Mouse (Mus musculus) forebrain, embryonic 10.5 days (tissue): ENCODE measurements around the gene Igfbp2. TPM values are rescaled to one million over a fixed set of nuclear protein-coding genes. Genes with fewer than 3 reads are reported as not detected.

Experiments
- DNase-seq: peaks from one replicate; pipeline ENCODE4 v3.0.0-alpha.2; 2017; ENCODE audit warnings: low spot score; ENCODE audit errors: extremely low spot score
- H3K27ac ChIP-seq: fragments of 300-500 bp; sonication (generic); 2 replicates; pipeline ENCODE4 v1.5.1; 2016; ENCODE audit warnings: mild to moderate bottlenecking
- H3K27me3 ChIP-seq: fragments of 300-500 bp; sonication (generic); 2 replicates; pipeline ENCODE4 v1.6.1; 2016; ENCODE audit warnings: mild to moderate bottlenecking; ENCODE audit not compliant: poor library complexity, severe bottlenecking
- H3K36me3 ChIP-seq: fragments of 300-500 bp; sonication (generic); replicated peaks from 2 replicates; pipeline ENCODE4 v1.6.1; 2016; ENCODE audit warnings: mild to moderate bottlenecking, moderate library complexity
- H3K4me1 ChIP-seq: fragments of 300-500 bp; sonication (generic); 2 replicates; pipeline ENCODE4 v1.6.1; 2016
- H3K4me3 ChIP-seq: fragments of 300-500 bp; sonication (generic); 2 replicates; pipeline ENCODE4 v1.5.1; 2016; ENCODE audit warnings: mild to moderate bottlenecking, moderate library complexity
- H3K9me3 ChIP-seq: fragments of 300-500 bp; sonication (generic); 2 replicates; pipeline ENCODE4 v1.6.1; 2016; ENCODE audit warnings: mild to moderate bottlenecking, moderate library complexity
- WGBS: fragments of 180-500 bp; shearing (Covaris S2); methylation state at CpG from one replicate; pipeline ENCODE4 v1.1.7; 2016; 5-methylcytosine and 5-hydroxymethylcytosine counted together
- polyA plus RNA-seq: library from polyadenylated mRNA; unstranded; fragments of >200 nt; fragmentation: Nextera tagmentation; extraction: Ambion mirVana; gene quantifications from 2 replicates; pipeline ENCODE4 v1.2.1, GENCODE M21; 2016

Igfbp2 gene
- polyA plus RNA-seq, 1 experiment from 2014 or later, result 777 TPM

GRCm38 (mm10) chr1:72879319-72879634, 55.0 kb downstream of the Igfbp2 start:
- H3K4me1 ChIP-seq, result peaks cover 36% of the 10 kb centered on the region
- H3K9me3 ChIP-seq, result no peaks in the 10 kb centered on the region
- H3K36me3 ChIP-seq, result no peaks in the 10 kb centered on the region
- no peak overlapping the region for H3K4me3 ChIP-seq
- no peak for DNase-seq
- peaks cover 47% of the 10 kb centered on the region for H3K27me3 ChIP-seq
- H3K27ac ChIP-seq, result no peak overlapping the region
- 63% methylated on average over 4 of the region's 4 CpGs for WGBS

- Histone ChIP-seq H3K4me1 (no peaks in the 10 kb centered on the region), H3K36me3 (no peaks in the 10 kb centered on the region), H3K4me3 (no peak overlapping the region), H3K9me3 (no peaks in the 10 kb centered on the region), H3K27me3 (no peaks in the 10 kb centered on the region), H3K27ac (no peak overlapping the region)
- DNase-seq, result no peak
- WGBS, result 91% methylated on average over 11 of the region's 11 CpGs
Observed at GRCm38 (mm10) chr1:72885111-72885818, 61.0 kb downstream of the Igfbp2 start.

- no peak overlapping the region for H3K4me3 ChIP-seq
- no peaks in the 10 kb centered on the region for H3K9me3 ChIP-seq
- no peaks in the 10 kb centered on the region for H3K27me3 ChIP-seq
- DNase-seq, result no peak
- H3K36me3 ChIP-seq, result no peaks in the 10 kb centered on the region
- H3K4me1 ChIP-seq, result no peaks in the 10 kb centered on the region
- no peak overlapping the region for H3K27ac ChIP-seq
- WGBS, result 89% methylated on average over 7 of the region's 7 CpGs
Observed at GRCm38 (mm10) chr1:72885819-72886169, 61.5 kb downstream of the Igfbp2 start.

GRCm38 (mm10) chr1:72887910-72888309, 63.6 kb downstream of the Igfbp2 start:
- WGBS, result 67% methylated on average over 1 of the region's 1 CpGs
- DNase-seq, result no peak

GRCm38 (mm10) chr1:72895821-72896220, 71.5 kb downstream of the Igfbp2 start:
- Histone ChIP-seq H3K36me3 (no peaks in the 10 kb centered on the region), H3K27me3 (no peaks in the 10 kb centered on the region), H3K4me1 (no peaks in the 10 kb centered on the region), H3K4me3 (no peak overlapping the region), H3K9me3 (no peaks in the 10 kb centered on the region), H3K27ac (no peak overlapping the region)
- DNase-seq, result no peak
- 82% methylated on average over 2 of the region's 2 CpGs for WGBS

More at GRCm38 (mm10) chr1:72887910-72888309, 63.6 kb downstream of the Igfbp2 start:
- Histone ChIP-seq H3K9me3 (no peaks in the 10 kb centered on the region), H3K4me1 (no peaks in the 10 kb centered on the region), H3K36me3 (no peaks in the 10 kb centered on the region), H3K27me3 (no peaks in the 10 kb centered on the region), H3K27ac (no peak overlapping the region), H3K4me3 (no peak overlapping the region)

Other genes with a start within 250 kb of the Igfbp2 start
- gene Smarcal1, start 241.3 kb upstream of the Igfbp2 start, polyA plus RNA-seq, result 31.7 and 32.3 TPM in 2 replicates
- not detected in 2 replicates for gene Ankar, start 123.9 kb upstream of the Igfbp2 start, polyA plus RNA-seq
- gene Rpl37a, start 113.2 kb upstream of the Igfbp2 start, polyA plus RNA-seq, result 1,402 and 1,403 TPM in 2 replicates
- 45.9 and 51.3 TPM in 2 replicates for gene Igfbp5, start 50.4 kb downstream of the Igfbp2 start, polyA plus RNA-seq
- not detected in 2 replicates for gene Tnp1, start 191.4 kb downstream of the Igfbp2 start, polyA plus RNA-seq